Mouse (Mus musculus): ENCODE measurements around the gene Fbxo45.

- TF ChIP-seq CTCF (IDR thresholded peaks at IDR 0.05; ENCODE audit: borderline replicate concordance, insufficient read depth, low read depth, low read length) (no peak), POLR2A (IDR thresholded peaks at IDR 0.05; ENCODE audit: borderline replicate concordance, insufficient read depth, low read length) (no peak)
Measured at GRCm38 (mm10) chr16:32190011-32190441, 56.9 kb downstream of the Fbxo45 start.

All from cerebellum, adult 2 months (tissue).